Mouse (Mus musculus) heart, adult 8-10 months (tissue): ENCODE results near the gene Arhgap15. TPM values are rescaled to one million over a fixed set of nuclear protein-coding genes. Genes with fewer than 3 reads are reported as not detected.

Experiments used
- DNase-seq: peaks from one replicate; pipeline ENCODE4 v3.0.0; 2022; ENCODE audit warnings: low spot score
- total RNA-seq, 4 experiments: library from RNA; stranded (reverse); gene quantifications; 2 replicates each; pipeline ENCODE4 v1.2.4; 2022

Arhgap15 gene
- total RNA-seq, 4 experiments from 2014 or later = 0.41 to 1.1 (median 0.89) TPM

DNA sequence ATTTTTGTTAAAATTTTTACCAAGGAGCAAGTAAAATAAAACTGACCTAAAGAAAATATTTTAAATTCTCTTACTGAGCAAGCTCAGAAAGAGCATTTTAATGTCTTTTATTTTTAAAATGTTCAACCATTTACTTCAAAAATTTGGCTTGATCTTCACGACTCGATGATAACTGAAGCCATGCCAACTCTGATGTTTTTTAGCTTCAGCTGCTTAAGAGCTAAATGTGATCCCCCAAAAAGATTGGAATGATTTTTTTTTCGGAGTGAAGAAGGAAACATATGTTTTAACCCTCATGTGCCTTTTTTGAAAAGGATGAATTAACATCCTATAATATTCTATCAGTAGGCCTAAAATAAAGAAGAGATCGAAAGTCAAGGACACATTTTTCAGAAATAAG is 605.0 kb downstream of the Arhgap15 start:
- no peak for DNase-seq

DNA sequence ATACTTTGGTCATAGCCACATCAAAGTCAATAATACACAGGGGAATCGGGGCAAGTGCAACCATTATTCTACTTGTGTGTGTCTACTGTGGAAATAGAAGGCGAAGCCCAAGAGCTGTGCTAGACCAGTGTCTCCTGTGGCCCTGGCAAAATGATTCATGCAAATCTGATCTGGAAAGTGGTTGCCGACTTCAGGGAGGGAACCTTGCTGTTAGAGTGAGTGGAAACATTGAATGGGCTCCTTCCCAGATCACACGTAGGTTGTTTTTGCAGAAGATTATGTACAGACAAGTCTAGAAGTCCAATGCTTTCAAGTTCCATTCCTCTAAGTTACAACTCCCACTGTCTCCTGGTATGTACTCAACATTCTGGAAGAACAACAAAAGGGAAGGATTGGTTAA is 606.2 kb downstream of the Arhgap15 start:
- no peak for DNase-seq

DNA sequence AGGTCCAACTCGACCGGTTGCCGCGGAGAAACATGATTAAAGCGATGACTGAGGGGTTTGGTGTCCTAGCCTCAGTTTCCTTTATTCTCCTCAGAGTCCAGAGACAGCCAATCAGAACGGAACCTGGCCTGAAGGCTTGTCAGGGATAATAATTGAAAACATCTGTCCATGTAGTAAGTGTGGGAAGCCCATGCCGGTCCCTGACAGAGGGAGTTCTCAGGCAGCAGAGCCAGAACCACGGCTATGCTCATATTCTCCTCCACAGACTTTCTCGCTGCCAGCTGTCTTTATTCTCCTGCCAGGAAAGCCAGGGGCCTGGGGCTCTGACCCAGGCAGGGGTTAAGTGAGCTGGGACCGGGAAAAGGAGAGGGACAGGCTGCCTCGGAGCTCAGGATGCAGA is 606.7 kb downstream of the Arhgap15 start:
- no peak for DNase-seq

DNA sequence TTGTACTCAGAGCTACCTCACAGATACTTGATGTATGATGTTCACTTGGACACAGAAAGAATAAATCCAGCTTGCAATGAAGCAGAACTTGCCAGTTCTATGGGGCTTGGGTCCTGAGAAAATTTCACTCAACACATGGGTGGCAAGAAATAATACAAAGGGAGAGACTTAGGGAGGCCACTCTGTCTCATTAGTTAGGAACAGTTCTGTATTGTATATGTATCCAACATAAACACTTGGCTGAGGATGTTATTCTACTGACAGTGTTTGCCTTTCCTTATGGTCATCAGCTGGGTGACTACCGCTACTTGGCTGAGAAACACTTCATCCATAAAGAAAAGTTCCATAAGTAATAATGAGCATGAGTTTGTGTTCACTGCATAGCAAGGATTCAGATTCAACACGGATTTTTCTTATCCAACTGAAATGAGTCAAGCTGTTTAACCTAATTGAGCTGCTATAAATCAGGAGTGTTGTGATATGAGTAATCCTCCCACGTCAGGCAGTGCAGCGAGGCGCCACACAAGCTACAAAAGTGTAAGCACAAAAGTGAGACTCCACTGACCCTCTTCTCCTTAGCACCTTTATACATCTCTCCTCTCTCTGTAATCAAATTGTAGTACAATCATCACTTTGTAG is 607.7 kb downstream of the Arhgap15 start:
- DNase-seq = no peak

DNA sequence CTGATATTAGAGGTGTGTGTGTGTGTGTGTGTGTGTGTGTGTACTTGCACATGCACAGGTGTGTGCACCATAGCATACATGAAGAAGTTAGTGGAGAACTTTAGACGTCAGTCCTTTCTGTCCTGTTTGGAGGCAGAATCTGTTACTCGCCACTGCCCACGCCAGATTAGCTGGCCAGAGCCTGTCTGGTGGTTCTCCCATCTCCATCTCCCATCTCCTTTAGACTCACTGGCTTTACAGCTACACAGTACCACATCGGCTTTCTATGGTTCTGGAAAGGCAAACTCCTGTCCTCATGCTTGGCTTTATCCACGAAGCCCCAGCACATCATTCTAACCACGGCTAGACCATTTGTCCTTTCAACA is 608.2 kb downstream of the Arhgap15 start:
- no peak for DNase-seq

DNA sequence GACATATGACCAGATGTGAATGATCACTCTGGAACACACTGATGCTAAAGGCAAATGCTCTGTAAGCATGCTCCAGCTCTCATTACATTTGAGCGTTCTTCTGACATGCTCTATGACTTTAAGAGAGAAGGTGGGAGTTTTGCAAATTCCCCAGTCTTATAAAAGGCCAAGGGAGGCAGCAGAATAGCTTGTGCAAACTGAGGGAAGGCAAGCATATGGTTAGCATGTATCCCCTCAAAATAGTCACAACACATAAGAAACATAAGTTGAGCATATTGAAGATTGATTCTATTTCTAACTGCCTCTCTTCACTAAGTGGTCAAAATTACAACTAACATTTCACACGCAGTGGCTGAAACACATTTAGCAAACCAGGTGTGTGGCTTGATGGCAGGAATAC is 631.6 kb downstream of the Arhgap15 start:
- DNase-seq = no peak

DNA sequence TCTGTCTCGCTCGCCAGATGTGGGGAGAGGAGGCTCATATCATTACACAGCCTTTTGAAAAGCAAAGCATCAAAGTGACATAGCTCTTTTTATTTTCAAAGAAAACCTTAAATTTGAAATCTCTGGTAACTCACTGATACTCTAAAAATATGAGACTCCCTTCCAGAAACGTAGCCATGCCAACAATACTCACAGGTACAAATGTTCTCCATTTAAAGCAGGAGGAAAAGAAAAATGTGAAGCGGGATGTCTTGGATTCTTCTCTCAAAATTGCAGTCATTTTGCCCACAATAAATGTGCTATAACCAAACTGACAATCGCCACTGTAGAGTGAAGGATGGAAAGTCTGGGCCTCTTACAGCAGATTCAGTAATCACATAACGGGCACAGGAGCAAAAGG is 635.9 kb downstream of the Arhgap15 start:
- no peak for DNase-seq

DNA sequence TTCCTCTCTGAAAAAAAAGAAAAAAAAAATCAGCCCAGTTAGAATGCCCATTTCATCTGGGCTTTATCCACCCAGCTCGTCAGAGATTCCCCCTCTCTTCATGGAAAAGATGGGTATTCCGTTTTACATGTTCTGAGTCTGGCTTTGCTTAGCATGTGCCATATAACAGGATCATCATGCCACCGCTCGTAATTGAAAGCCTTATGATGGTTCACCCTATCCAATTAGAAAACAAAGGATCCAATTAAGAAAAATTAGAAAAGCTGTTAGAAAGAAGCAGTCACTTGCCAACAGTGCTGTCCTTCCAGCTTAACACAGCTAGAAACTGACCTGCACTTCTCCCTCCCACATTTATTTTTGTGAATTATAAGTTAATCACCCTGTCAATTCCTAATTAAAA is 640.9 kb downstream of the Arhgap15 start:
- no peak for DNase-seq

DNA sequence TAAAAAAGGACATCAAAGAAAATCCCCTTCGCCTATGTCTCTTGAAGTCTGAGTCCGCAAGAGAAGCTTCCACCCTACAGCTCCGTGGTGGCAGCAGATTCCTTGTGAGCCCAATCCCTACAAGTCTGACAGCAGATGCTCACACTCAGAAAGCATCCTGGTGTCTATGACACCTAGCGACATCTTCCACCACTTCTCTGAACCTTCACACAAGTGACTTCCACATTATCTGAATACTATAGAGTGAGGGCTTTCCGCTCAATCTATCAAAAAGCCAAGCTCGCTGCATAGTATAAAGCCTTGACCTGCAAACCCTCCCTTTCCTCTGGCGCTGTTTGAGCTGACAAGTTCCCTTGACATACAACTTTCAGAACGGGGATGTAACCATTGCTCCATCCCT is 645.2 kb downstream of the Arhgap15 start:
- DNase-seq = no peak

DNA sequence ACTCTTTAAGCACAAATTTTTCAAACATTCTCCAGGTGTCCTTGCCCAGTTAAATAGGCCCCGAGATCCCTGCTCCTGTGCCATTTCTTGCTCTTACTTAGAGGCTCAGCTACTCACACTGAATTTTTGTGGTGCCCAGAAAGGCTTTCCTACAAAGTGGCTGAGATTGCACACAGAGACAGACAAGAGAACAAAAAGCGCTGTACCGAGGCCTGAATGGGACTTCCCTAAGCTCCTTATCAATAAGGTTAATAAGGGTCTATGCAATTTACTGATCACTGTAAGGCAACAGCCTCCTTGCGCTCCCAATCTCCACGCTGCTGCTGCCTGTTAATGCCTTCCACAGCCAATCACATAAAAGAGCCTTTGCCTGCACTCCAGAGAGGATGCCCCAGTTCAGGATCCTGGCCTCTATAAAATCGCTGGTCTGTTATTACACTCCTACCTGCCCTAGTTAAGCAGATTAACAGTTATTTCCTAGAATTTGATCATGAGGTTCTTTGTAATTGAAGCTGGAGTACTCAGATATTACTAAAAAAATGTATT is 646.4 kb downstream of the Arhgap15 start:
- DNase-seq = no peak

DNA sequence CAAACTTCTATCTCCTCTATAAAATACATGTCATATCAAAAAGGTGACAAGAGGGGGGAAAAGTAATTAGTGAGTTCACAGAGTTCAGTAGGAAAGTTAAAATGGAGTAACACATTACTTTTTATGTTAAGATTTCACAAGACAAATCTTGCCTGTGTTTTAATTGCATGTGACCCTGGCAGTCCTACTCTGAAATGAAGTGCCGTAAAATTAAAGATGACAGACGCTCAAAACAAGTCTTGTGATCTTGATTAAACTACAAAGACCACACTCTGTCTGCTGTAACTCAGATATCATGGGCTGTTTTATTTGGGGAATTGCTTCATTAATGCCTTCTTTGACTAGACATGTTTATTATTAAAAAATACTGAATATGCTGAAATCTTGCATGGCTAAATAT is 647.0 kb downstream of the Arhgap15 start:
- no peak for DNase-seq

DNA sequence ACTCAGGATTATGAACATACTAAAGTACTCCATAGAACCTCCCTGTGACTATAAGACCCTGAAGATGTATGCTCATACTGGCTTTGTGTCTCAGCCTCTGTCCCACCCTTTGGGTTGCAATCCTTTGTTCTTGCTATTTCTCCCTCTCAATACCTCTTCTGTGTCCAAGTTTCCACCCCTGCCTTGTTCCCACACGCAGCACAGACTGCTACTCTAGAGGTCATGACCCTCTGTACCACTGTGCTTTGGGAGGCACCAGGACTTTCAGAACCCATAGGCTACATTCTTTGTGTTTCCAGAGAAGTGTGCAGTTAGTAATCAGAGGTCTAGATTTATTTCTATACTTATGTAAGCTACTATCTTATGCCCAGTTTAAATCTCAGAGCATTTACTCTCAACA is 648.6 kb downstream of the Arhgap15 start:
- DNase-seq = no peak

DNA sequence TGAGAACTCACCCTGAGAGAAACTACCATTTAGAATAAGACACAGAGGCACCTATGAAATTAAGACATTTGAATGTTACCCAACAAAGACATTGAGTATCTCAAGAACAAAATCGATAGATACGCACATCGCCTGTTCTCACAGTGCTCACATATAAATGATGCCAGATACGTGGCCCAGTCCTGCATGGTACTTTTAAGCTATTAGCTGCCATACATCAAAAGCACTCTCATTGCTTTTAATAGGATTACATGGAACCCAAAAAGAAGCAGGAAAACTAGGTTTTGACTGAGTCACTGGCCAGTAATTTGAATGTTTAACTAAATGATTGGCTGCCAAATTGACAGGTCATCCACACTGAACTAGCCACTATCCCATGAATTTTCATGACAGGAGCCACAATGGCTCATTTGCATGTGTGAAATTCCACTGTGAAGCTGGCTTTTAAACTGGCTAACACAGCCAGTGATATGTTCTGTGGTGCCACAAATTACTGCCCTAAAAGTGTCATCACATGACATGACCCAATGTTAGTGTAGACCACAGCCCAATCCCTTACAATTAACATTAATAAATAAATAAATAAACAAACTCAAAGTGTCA is 649.2 kb downstream of the Arhgap15 start:
- DNase-seq = no peak

DNA sequence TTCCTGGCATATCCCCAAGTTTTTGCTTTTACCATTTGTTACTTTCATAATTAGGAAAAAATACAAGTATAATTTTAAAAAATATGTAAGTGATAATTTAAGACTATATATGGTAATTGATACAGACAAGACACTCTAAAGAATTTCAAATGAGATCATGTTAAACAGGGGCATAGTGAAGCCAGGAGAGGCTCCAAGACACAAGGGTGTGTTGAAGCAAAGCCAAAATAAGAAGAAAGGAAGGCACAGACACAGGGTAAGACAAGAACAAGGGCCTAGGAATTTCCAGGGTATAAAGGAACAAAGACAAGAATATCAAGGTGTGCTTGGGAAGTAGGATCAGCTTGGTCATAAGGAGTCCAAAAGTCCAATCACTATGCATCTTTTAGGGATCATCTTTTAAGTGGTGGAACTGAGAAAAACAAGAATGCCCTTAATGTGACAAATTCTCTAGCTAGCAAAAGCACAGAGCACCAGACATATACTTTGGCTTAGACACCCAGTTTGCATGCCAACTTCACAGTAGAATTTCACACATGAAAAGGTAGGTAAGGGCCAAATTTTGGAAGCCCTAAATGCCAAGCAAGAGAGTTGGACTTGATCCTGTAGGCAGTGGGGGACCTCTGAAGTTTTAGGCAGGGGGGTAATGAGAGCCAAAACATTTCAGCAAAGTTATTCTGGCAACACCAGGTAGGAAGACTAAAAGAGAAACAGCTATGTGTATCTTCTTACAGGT is 650.7 kb downstream of the Arhgap15 start:
- no peak for DNase-seq

DNA sequence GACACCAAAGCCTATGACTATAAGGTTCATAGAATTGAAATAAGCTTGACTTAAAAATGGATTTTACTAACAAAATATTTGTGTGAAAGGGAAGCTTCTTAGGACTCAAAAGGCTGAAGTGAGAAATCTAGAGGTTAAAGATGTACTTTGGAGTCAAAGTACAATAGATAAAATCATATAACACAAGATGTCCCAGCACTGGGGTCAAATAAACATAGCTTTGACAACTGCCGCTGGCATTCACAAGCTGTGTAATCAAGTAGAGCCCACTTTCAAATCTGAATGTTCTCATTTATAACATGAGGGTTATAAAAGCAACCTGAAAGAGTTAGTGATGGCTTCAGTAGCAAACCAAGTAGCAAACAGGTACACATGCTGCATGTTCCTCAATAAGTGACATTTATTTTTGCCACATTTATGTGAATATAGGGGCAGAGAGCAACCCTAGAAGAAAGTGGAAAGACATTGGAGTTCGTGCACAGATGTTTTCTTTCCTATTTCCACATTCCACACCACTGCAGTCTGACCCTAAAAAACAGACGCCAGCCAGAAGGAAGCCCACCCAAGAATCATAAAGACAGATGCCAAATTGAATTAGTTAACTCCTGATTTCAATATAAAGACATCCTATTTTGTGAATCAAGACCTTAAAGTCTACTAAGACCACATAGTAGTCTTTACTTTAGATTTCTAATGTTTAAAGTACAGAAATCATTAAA is 653.2 kb downstream of the Arhgap15 start:
- no peak for DNase-seq

DNA sequence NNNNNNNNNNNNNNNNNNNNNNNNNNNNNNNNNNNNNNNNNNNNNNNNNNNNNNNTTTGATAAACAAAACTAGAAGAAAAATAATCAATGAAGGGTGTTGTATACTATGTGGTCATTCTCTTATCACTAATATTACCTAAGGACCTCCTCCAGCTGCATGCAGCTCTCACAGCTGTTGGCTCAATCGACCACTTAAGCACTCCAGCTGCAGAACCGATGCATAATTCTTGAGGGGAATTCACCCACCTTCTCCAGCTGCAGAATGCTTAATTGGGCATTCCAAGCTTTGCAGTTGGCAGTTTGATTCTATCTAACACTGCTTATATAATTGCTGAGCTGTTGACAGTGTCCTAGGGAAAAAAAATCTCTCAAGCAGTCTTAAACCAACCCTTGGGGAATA is 663.0 kb downstream of the Arhgap15 start:
- no peak for DNase-seq

DNA sequence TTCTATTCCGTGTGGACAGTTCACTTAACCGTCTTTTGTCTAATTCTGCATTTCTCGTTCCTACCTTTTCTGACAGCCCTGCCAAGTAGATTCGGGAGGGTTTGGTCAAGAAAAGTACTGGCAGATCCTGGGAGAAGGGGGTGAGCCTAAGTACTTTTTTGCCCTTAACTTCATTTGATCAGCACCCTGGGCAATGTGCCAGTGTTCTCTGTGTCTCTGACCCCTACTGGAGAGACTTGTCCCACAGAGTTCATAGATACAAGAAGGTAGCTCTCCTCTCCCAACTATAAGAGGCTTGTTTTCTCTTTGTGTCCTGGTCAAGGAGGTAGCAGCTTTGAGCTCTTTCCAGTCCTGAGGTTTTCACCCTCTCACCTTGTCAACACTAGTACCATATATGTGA is 667.7 kb downstream of the Arhgap15 start:
- no peak for DNase-seq

DNA sequence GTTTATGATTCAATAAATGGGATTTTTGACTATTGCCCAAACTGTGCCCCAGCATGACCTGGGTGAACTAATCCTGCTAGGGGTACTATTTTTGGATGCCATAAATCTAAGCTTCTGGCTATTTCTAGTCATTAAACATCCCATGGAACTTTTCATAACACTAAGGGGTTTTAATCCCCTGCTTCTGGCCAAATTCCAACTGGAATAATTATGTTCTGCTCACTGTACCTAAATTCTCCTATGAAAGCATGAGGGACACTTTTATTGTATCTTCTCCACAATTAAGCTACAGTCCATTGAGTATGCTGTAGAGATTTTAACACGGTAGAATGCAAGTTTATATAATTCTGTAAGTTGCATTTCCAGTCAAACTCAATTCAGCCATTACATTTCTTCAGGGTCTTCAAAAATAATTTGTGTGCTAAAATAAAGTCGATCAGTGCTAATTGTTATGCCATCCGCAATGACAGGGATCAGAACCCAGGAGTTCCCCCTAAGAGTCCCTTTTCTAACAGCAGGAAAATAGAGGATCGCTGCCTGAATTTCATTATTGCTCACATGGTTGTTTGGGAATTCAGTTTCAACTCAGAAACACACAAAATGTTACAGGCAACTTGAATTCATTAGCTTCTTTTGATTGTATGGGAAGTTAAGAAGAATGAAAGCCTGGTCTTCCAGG is 671.1 kb downstream of the Arhgap15 start:
- no peak for DNase-seq

DNA sequence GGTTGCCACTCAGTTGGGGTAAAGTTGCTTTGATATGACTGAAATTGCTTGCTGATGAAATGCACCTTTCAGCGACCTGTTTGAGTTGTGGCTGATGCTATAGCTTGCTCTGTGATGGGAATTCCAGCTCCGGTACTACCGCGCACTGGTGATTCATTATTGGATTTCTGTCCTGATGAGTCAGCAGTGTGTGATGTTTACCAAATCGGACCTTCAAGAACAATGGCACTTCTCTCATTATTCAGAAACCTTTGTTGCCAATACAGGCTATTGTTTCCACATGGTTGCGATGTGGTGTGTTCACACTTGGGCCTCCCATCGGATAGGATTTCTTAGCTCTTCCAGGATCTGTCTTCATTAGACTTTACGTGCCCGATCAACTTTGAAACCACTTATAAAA is 681.9 kb downstream of the Arhgap15 start:
- DNase-seq = no peak

DNA sequence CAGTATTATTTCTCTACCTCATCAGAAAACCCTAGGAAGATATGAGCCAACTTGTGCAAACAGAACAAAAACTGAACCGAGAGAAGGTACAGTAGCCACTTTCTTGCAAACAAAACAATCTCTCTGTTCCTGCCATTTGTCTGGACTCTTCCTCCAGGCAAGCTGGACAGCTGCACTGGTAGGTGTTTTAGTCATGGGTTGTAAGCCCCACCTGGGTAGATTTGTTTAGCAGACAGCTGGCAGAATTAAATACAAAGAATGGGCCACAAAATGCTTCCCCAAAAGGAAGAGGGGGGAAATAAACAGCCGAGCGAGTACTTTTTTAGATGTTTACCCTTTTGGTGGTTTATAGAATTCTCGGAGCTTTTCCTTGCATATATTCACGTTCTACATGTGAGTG is 688.0 kb downstream of the Arhgap15 start:
- DNase-seq = no peak

DNA sequence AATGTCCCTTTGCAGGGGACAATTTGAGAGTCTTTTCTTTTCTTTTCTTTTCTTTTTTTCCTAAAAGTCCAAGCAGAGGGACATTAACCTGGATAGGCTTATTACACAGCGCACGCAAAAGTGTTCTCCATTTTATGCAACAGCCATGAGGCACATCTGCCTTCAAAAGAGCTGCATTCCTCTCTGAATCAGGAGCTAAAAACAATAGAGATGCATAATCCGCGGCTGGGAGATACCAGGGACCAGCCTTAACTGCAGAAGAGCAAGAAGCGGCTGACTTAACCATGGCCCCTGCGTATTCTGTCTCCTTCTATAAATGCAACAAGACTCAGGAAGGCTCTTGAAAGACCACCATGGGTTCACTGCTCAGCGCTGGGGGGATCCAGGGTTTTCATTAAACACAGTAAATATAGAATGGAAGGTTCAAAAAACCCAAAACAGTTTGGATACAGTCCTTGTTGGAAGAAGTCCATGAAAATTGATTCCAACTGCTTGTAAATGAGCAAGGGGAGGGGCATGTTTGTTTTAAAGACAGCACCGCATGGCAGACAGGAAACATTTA is 689.0 kb downstream of the Arhgap15 start:
- DNase-seq = no peak
